Mouse (Mus musculus) gonadal fat pad, adult 2 months (tissue): Measurements from ENCODE around the gene Them7. TPM values are rescaled to one million over a fixed set of nuclear protein-coding genes. Genes with fewer than 3 reads are reported as not detected.

Source experiments
- DNase-seq: peaks from one replicate; pipeline ENCODE4 v3.0.0-alpha.2; 2012; ENCODE audit warnings: low read depth
- polyA plus RNA-seq: library from polyadenylated mRNA; depleted of rRNA; stranded (reverse); fragments of >200 nt; gene quantifications from 2 replicates; pipeline ENCODE4 v1.2.3, GENCODE M21; 2012; rRNA removed

Gene Them7
- polyA plus RNA-seq, 1 experiment: 7.1 TPM

DNA sequence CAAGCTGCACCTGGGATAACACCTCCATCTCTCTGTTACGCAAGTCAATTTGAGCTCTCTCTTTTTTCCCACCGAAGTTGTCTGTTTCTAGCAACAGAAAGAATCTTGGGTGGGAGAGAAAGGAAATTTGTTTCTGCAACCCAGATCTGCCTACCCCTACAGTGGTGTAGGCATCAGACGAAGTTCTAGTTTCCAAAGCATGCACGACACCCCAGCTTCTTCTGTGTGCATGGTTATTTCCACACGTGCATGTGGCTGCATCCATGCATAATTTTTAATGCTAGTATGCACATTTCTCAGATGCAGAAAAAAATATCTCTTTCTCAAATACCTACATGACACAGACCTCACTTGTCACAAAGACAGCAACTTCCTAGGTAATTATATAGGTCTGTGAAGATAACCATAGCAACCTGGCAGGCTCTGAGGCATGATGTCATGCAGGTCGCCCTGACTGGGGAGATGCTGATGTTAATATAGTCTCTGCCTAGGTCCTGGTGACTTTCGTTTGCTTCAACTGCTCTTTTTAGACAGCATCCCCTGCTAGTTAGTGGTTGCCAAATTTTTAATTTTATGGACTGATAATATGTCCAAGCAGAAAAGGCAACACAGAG, 192.0 kb downstream of the Them7 start:
- DNase-seq: no peak

GRCm38 (mm10) chr2:105416660-105417348, 192.7 kb downstream of the Them7 start:
- DNase-seq: no peak

DNA sequence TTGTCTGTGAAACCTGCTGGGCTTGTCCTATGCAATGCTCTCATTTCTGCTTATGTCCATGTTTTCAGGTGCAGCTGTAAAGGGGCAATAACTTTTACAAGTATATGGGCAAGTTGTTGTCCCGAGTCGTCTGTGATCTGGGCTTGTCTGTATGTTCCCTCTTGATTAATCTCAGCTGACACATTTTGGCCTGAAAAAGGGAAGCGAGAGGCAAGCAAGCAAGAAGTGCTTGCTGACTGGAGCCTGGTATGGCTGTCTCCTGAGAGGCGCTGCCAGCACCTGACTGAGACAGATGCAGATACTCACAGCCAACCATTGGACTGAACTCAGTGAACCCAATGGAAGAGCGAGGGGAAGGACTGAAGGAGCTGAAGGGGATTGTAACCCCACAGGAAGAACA, 193.5 kb downstream of the Them7 start:
- no peak for DNase-seq

DNA sequence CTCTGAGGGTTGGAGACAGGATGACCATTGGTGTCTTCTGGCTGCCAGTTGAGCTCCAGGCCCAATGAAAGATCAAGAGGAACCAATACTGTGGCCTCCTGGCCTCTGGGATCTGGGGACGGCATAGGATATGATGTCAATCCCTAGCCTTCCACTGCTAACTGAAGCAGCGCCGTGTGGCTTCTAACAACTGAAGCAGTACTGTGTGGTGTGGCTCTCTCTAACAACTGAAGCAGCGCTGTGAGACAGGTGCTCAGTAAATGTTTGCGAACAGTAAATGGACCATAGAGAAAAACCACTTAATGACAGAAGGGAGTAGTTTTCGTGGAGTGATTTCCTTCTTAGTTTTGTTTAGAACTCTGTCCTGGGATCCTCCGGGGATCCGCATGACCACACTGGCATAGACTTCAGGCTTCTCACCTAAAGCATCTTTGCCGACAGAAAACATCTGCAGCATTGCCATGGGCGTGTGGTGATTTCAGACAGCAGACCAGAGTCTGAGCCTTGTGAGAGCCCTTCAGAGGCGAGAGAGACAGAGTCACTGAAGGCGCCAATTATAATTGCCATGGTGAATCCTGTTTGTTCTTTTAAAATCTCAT, 194.6 kb downstream of the Them7 start:
- DNase-seq: no peak

- DNase-seq: no peak
Measured at GRCm38 (mm10) chr2:105427447-105427846, 203.3 kb downstream of the Them7 start.

- DNase-seq: no peak
Measured at GRCm38 (mm10) chr2:105428029-105428428, 203.9 kb downstream of the Them7 start.

DNA sequence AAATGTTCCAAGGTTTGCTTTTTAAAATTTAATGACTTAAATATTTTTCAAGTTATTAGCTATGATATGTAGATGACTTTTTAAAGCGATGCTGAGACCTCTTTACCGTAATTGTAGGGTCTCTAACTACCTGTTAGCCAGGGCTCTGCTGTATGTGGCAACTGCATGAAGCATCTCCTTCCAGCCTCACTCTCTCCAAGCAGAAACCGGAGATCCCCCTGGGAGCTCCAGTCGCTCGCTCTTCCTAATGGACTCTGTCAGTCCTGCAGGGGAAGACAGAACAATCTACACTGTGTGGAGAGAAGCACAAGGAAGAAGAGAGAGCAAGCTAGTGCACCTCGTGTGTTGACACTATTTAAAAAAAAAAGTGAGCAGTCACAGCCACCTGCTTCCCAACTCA, 204.3 kb downstream of the Them7 start:
- no peak for DNase-seq

Other genes starting within 250 kb of the Them7 start
- 50.9 and 52.3 TPM in 2 replicates for gene Eif3m, start 207.2 kb upstream of the Them7 start, polyA plus RNA-seq
- not detected in 2 replicates for gene Gm11060, start 132.3 kb upstream of the Them7 start, polyA plus RNA-seq
- 8.1 and 8.7 TPM in 2 replicates for gene Wt1, start 97.8 kb upstream of the Them7 start, polyA plus RNA-seq
- 80.8 and 121 TPM in 2 replicates for gene Rcn1, start 175.0 kb downstream of the Them7 start, polyA plus RNA-seq